Mouse (Mus musculus) lung, embryonic 16.5 days (tissue): ENCODE data around the gene Gdf7. TPM values are rescaled to one million over a fixed set of nuclear protein-coding genes. Genes with fewer than 3 reads are reported as not detected.

ENCODE experiments used
- ATAC-seq: fragments of 200-750 bp; cut with Nextera tagmentation; 2 replicates; pipeline ENCODE4 v1.8.0; 2017; ENCODE audit warnings: low read depth, mild to moderate bottlenecking, moderate library complexity
- H3K27ac ChIP-seq: fragments of 300-500 bp; sonication (generic); 2 replicates; pipeline ENCODE4 v1.5.1; 2014; ENCODE audit warnings: mild to moderate bottlenecking, control low read depth, low read length
- H3K27me3 ChIP-seq: fragments of 300-500 bp; sonication (generic); 2 replicates; pipeline ENCODE4 v1.6.1; 2014; ENCODE audit warnings: low read depth, low read length, mixed read lengths; ENCODE audit not compliant: control insufficient read depth, insufficient read depth
- H3K36me3 ChIP-seq: fragments of 300-500 bp; sonication (generic); 2 replicates; pipeline ENCODE4 v1.6.1; 2014; ENCODE audit warnings: low read length; ENCODE audit not compliant: control insufficient read depth, insufficient read depth
- H3K4me1 ChIP-seq: fragments of 300-500 bp; sonication (generic); replicated peaks from 2 replicates; pipeline ENCODE4 v1.6.1; 2014; ENCODE audit warnings: low read length, mixed read lengths; ENCODE audit not compliant: control insufficient read depth, insufficient read depth
- H3K4me2 ChIP-seq: fragments of 300-500 bp; sonication (generic); 2 replicates; pipeline ENCODE4 v1.6.1; 2014; ENCODE audit warnings: low read depth, low read length, control low read depth
- H3K4me3 ChIP-seq: fragments of 300-500 bp; sonication (generic); 2 replicates; pipeline ENCODE4 v1.5.1; 2014; ENCODE audit warnings: mild to moderate bottlenecking, low read length, control low read depth
- H3K9ac ChIP-seq: fragments of 300-500 bp; sonication (generic); 2 replicates; pipeline ENCODE4 v1.6.1; 2014; ENCODE audit warnings: low read length, control low read depth
- H3K9me3 ChIP-seq: fragments of 300-500 bp; sonication (generic); 2 replicates; pipeline ENCODE4 v1.6.1; 2016; ENCODE audit warnings: low read length; ENCODE audit not compliant: control insufficient read depth
- WGBS: fragments of 180-500 bp; shearing (Covaris S2); extraction: QIAGEN DNeasy Blood & Tissue Kit; methylation state at CpG from one replicate; pipeline ENCODE4 v1.1.7; 2014; 5-methylcytosine and 5-hydroxymethylcytosine counted together
- polyA plus RNA-seq: library from polyadenylated mRNA; unstranded; fragments of >200 nt; fragmentation: Nextera tagmentation; extraction: Ambion mirVana; gene quantifications from 2 replicates; pipeline ENCODE4 v1.2.1, GENCODE M21; 2015

The Gdf7 gene
- polyA plus RNA-seq, 1 experiment from 2014 or later = not detected

GRCm38 (mm10) chr12:8331489-8332173, 29.9 kb upstream of the Gdf7 start:
- Histone ChIP-seq H3K9ac (no peak overlapping the region; the same call in 1 of the 2 replicates), H3K36me3 (peaks cover 7% of the 10 kb centered on the region; the same call in 1 of the 2 replicates), H3K4me2 (no peak overlapping the region), H3K27ac (peak overlapping the region; percentile 53; the same call in 1 of the 2 replicates), H3K4me1 (peaks cover 26% of the 10 kb centered on the region), H3K9me3 (no peaks in the 10 kb centered on the region), H3K27me3 (no peaks in the 10 kb centered on the region), H3K4me3 (no peak overlapping the region)
- WGBS = 47% methylated on average over 14 of the region's 14 CpGs
- ATAC-seq = peak; percentile 79

- Histone ChIP-seq H3K4me3 (no peak overlapping the region), H3K27me3 (no peaks in the 10 kb centered on the region), H3K36me3 (peaks cover 5% of the 10 kb centered on the region; the same call in 1 of the 2 replicates), H3K9me3 (no peaks in the 10 kb centered on the region), H3K9ac (no peak overlapping the region), H3K27ac (no peak overlapping the region), H3K4me1 (peaks cover 26% of the 10 kb centered on the region), H3K4me2 (no peak overlapping the region)
- 93% methylated on average over 7 of the region's 7 CpGs for WGBS
- ATAC-seq = no peak
Measured at GRCm38 (mm10) chr12:8329236-8329635, 27.5 kb upstream of the Gdf7 start.

GRCm38 (mm10) chr12:8327675-8328053, 25.9 kb upstream of the Gdf7 start:
- H3K27ac ChIP-seq = no peak overlapping the region
- no peaks in the 10 kb centered on the region for H3K27me3 ChIP-seq
- H3K4me1 ChIP-seq = peaks cover 26% of the 10 kb centered on the region
- peak overlapping the region; percentile 33; the same call in 1 of the 2 replicates for H3K9ac ChIP-seq
- no peak overlapping the region for H3K4me3 ChIP-seq
- H3K36me3 ChIP-seq = peaks cover 7% of the 10 kb centered on the region; the same call in 1 of the 2 replicates
- no peak overlapping the region for H3K4me2 ChIP-seq
- no peaks in the 10 kb centered on the region for H3K9me3 ChIP-seq
- no peak for ATAC-seq
- 83% methylated on average over 1 of the region's 1 CpGs for WGBS

GRCm38 (mm10) chr12:8326825-8327674, 25.3 kb upstream of the Gdf7 start:
- 28% methylated on average over 17 of the region's 17 CpGs for WGBS
- no peak overlapping the region for H3K4me2 ChIP-seq
- H3K27ac ChIP-seq = 0 out of 2 replicates have a peak overlapping the region, but pooled peaks have one; percentile 3
- no peak overlapping the region for H3K4me3 ChIP-seq
- H3K36me3 ChIP-seq = peaks cover 7% of the 10 kb centered on the region; the same call in 1 of the 2 replicates
- peaks cover 23% of the 10 kb centered on the region for H3K4me1 ChIP-seq
- ATAC-seq = peak; percentile 78
- H3K9ac ChIP-seq = peak overlapping the region; percentile 33; the same call in 1 of the 2 replicates
- no peaks in the 10 kb centered on the region for H3K27me3 ChIP-seq
- no peaks in the 10 kb centered on the region for H3K9me3 ChIP-seq

GRCm38 (mm10) chr12:8325943-8326522, 24.3 kb upstream of the Gdf7 start:
- peaks cover 11% of the 10 kb centered on the region; the same call in 1 of the 2 replicates for H3K36me3 ChIP-seq
- no peak for ATAC-seq
- no peak overlapping the region for H3K4me3 ChIP-seq
- H3K4me1 ChIP-seq = peaks cover 16% of the 10 kb centered on the region
- WGBS = 87% methylated on average over 17 of the region's 17 CpGs
- no peak overlapping the region for H3K4me2 ChIP-seq
- H3K9me3 ChIP-seq = no peaks in the 10 kb centered on the region
- no peaks in the 10 kb centered on the region for H3K27me3 ChIP-seq
- no peak overlapping the region for H3K27ac ChIP-seq
- H3K9ac ChIP-seq = no peak overlapping the region

GRCm38 (mm10) chr12:8325245-8325942, 23.6 kb upstream of the Gdf7 start:
- Histone ChIP-seq H3K36me3 (peaks cover 11% of the 10 kb centered on the region; the same call in 1 of the 2 replicates), H3K4me1 (peaks cover 13% of the 10 kb centered on the region), H3K27me3 (no peaks in the 10 kb centered on the region), H3K4me2 (no peak overlapping the region), H3K4me3 (no peak overlapping the region), H3K9ac (no peak overlapping the region), H3K9me3 (no peaks in the 10 kb centered on the region), H3K27ac (no peak overlapping the region)
- WGBS = 86% methylated on average over 13 of the region's 13 CpGs
- ATAC-seq = no peak

GRCm38 (mm10) chr12:8324086-8324485, 22.3 kb upstream of the Gdf7 start:
- 83% methylated on average over 10 of the region's 10 CpGs for WGBS
- Histone ChIP-seq H3K9ac (no peak overlapping the region), H3K27ac (no peak overlapping the region), H3K4me3 (no peak overlapping the region), H3K4me1 (peaks cover 13% of the 10 kb centered on the region), H3K4me2 (no peak overlapping the region), H3K27me3 (no peaks in the 10 kb centered on the region), H3K36me3 (peaks cover 8% of the 10 kb centered on the region; the same call in 1 of the 2 replicates), H3K9me3 (no peaks in the 10 kb centered on the region)
- no peak for ATAC-seq

- H3K27ac ChIP-seq = no peak overlapping the region
Measured at GRCm38 (mm10) chr12:8321506-8321905, 19.8 kb upstream of the Gdf7 start.

More at GRCm38 (mm10) chr12:8321506-8321905, 19.8 kb upstream of the Gdf7 start:
- H3K9me3 ChIP-seq = no peaks in the 10 kb centered on the region
- ATAC-seq = no peak
- no peaks in the 10 kb centered on the region for H3K4me1 ChIP-seq
- no peaks in the 10 kb centered on the region for H3K27me3 ChIP-seq
- WGBS = 78% methylated on average over 10 of the region's 10 CpGs
- H3K4me3 ChIP-seq = no peak overlapping the region
- H3K9ac ChIP-seq = no peak overlapping the region
- H3K4me2 ChIP-seq = no peak overlapping the region
- H3K36me3 ChIP-seq = peaks cover 8% of the 10 kb centered on the region; the same call in 1 of the 2 replicates
